Mouse (Mus musculus): Measurements from ENCODE around the gene Arhgef39. TPM values are rescaled to one million over a fixed set of nuclear protein-coding genes. Genes with fewer than 3 reads are reported as not detected.
A peak's percentile ranks its signal among the peaks of the same experiment; 100 is the strongest.

Gene Arhgef39
- total and polyA plus RNA-seq, 2 experiments from 2014 or later: 3.9 to 4.5 TPM

DNA sequence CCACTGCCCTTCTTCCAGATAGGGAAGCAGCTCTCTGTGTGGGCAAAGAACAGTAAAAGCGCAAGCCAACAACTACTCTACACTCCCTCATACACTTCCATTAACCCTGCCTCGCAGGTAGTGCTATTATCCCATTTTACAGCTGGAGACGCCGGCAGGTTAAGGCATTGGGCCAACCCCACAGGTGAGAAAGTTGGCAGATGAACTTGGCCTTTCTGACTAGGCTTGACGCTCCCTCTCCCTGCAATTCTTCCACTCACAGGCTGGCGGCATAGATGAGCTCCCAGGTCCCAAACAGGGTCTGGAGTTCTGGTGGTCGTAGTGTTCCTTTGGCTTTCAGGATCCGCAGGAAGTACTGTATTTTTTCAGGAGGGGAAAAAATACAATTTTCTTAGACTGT is 512 bp downstream of the Arhgef39 start:
- H3K27me3 ChIP-seq (ENCODE audit: insufficient read depth, low read length): no peaks in the 10 kb centered on the region
- H3K4me1 ChIP-seq (ENCODE audit: insufficient read depth): no peaks in the 10 kb centered on the region
- TF ChIP-seq CTCF (IDR thresholded peaks at IDR 0.05; ENCODE audit: low read depth): peak; percentile 57
- peak; percentile 39; the same call in 1 of the 2 replicates for ATAC-seq
- H3K4me2 ChIP-seq (ENCODE audit: low read depth): peak overlapping the region; percentile 83
- 11% methylated on average over 8 of the region's 8 CpGs for WGBS
- DNase-seq: peak; percentile 20
- H3K9me3 ChIP-seq (ENCODE audit: low read length): no peaks in the 10 kb centered on the region
- no peak overlapping the region for H3K27ac ChIP-seq (ENCODE audit: low read depth, low read length)
- H3K9ac ChIP-seq: peak overlapping the region; percentile 48
- peak overlapping the region; percentile 50 for H3K4me3 ChIP-seq (ENCODE audit: low read depth, low read length)
- H3K36me3 ChIP-seq (ENCODE audit: insufficient read depth): peaks cover 7% of the 10 kb centered on the region; the same call in 1 of the 2 replicates

DNA sequence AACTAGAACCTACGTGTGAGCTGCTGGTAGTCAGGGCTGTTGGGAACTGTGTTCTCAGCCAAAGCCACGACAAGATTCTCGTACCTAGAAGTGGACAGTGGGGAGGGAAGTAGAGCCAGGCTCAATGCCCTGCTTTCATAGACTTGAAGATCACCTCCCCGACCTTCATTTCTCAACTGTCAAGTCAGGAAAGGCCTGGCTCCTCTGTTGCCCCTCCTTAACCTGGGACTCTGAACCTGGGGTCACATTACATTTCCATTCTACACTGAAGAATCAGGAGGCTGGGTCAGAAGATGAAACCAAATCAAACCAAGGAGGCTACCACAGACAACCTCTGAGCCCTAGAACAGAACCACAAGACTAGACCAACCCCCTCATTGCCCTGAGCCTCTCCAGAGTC is 1.5 kb downstream of the Arhgef39 start:
- no peak for TF ChIP-seq CTCF (IDR thresholded peaks at IDR 0.05; ENCODE audit: low read depth)
- WGBS: 80% methylated on average over 4 of the region's 4 CpGs
- no peak overlapping the region for H3K4me2 ChIP-seq (ENCODE audit: low read depth)

DNA sequence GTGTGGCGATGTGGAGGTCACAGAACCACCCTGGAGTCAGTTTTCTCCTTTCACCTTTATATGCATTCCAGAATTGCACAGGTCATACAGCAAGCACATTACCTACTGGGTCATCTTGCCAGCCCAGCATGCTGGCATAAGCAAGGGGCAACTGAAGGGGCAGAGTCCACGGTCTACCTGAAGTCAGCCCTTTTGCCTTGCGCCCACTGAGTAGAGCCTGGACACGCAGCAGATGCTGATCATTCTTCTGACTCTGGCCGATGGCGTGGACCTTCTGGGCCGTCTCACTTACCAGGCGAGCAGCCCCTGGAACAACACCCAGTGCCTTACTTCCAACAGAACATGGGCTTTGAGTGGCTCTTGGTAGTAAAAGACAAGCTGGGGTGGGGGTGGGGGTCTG is 2.1 kb downstream of the Arhgef39 start:
- Histone ChIP-seq H3K4me3 (ENCODE audit: low read depth, low read length) (no peak overlapping the region), H3K4me2 (ENCODE audit: low read depth) (no peak overlapping the region), H3K9ac (no peak overlapping the region), H3K36me3 (ENCODE audit: insufficient read depth) (peaks cover 7% of the 10 kb centered on the region; the same call in 1 of the 2 replicates), H3K9me3 (ENCODE audit: low read length) (no peaks in the 10 kb centered on the region), H3K27ac (ENCODE audit: low read depth, low read length) (no peak overlapping the region), H3K4me1 (ENCODE audit: insufficient read depth) (no peaks in the 10 kb centered on the region), H3K27me3 (ENCODE audit: insufficient read depth, low read length) (no peaks in the 10 kb centered on the region)
- WGBS: 92% methylated on average over 8 of the region's 8 CpGs
- DNase-seq (no peak), ATAC-seq (no peak)
- no peak for TF ChIP-seq CTCF (IDR thresholded peaks at IDR 0.05; ENCODE audit: low read depth)

More for the DNA sequence above, 1.5 kb downstream of the Arhgef39 start:
- Histone ChIP-seq H3K27ac (ENCODE audit: low read depth, low read length) (no peak overlapping the region), H3K9me3 (ENCODE audit: low read length) (no peaks in the 10 kb centered on the region), H3K27me3 (ENCODE audit: insufficient read depth, low read length) (no peaks in the 10 kb centered on the region), H3K4me1 (ENCODE audit: insufficient read depth) (no peaks in the 10 kb centered on the region), H3K4me3 (ENCODE audit: low read depth, low read length) (no peak overlapping the region), H3K36me3 (ENCODE audit: insufficient read depth) (peaks cover 7% of the 10 kb centered on the region; the same call in 1 of the 2 replicates), H3K9ac (no peak overlapping the region)
- ATAC-seq (no peak), DNase-seq (no peak)

DNA sequence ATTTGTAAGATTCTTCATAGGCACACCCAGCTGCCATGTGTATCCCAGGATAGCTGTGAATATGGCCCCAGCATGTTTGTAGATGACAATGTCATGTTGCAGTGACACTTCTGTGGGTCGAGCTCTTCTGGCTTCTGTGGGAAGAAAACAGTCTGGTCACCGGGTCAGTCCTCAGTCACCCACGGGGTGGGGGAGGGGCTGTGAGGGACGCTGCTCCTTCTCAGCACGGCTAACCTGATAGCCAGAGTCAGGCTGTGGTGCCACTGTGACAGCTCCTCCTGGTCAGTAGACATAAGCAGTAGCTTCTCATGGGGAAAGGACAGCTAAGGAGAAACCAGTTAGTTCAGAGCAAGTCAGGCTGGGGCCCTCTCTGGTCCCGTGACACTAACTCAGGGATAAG is 2.9 kb downstream of the Arhgef39 start:
- DNase-seq: no peak
- no peak overlapping the region for H3K27ac ChIP-seq (ENCODE audit: low read depth, low read length)
- TF ChIP-seq CTCF (IDR thresholded peaks at IDR 0.05; ENCODE audit: low read depth): no peak
- no peak overlapping the region for H3K4me2 ChIP-seq (ENCODE audit: low read depth)
- H3K4me1 ChIP-seq (ENCODE audit: insufficient read depth): no peaks in the 10 kb centered on the region
- no peak for ATAC-seq
- no peaks in the 10 kb centered on the region for H3K27me3 ChIP-seq (ENCODE audit: insufficient read depth, low read length)
- H3K36me3 ChIP-seq (ENCODE audit: insufficient read depth): peaks cover 7% of the 10 kb centered on the region; the same call in 1 of the 2 replicates
- 42% methylated on average over 6 of the region's 6 CpGs for WGBS
- H3K9ac ChIP-seq: no peak overlapping the region
- H3K4me3 ChIP-seq (ENCODE audit: low read depth, low read length): no peak overlapping the region
- H3K9me3 ChIP-seq (ENCODE audit: low read length): no peaks in the 10 kb centered on the region

DNA sequence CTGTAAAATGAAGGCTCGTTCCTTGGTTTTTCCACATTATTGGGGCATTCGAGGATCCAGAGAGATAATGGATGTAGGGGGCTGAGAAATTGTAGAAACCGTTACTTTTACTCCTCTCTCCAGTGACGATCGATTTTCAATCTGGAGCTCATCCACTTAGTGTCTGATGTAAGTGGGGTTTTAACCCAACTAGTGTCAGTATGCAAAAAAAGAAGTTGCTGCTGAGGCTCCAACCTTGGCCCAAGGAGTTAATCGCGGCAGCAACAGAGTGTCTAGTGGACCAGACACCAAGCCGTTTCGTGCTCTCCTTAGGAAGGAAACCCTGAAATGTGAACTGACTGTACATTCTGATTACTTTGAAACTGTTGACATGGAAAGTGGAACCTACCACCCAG is 5.7 kb downstream of the Arhgef39 start:
- DNase-seq: no peak
- Histone ChIP-seq H3K9ac (peak overlapping the region; percentile 79), H3K27ac (ENCODE audit: low read depth, low read length) (peak overlapping the region; percentile 88), H3K4me1 (ENCODE audit: insufficient read depth) (no peaks in the 10 kb centered on the region), H3K9me3 (ENCODE audit: low read length) (no peaks in the 10 kb centered on the region), H3K36me3 (ENCODE audit: insufficient read depth) (peaks cover 7% of the 10 kb centered on the region; the same call in 1 of the 2 replicates), H3K27me3 (ENCODE audit: insufficient read depth, low read length) (no peaks in the 10 kb centered on the region), H3K4me3 (ENCODE audit: low read depth, low read length) (peak overlapping the region; percentile 63), H3K4me2 (ENCODE audit: low read depth) (peak overlapping the region; percentile 53)
- ATAC-seq: no peak
- under 1% methylated on average over 9 of the region's 9 CpGs for WGBS
- no peak for TF ChIP-seq CTCF (IDR thresholded peaks at IDR 0.05; ENCODE audit: low read depth)

DNA sequence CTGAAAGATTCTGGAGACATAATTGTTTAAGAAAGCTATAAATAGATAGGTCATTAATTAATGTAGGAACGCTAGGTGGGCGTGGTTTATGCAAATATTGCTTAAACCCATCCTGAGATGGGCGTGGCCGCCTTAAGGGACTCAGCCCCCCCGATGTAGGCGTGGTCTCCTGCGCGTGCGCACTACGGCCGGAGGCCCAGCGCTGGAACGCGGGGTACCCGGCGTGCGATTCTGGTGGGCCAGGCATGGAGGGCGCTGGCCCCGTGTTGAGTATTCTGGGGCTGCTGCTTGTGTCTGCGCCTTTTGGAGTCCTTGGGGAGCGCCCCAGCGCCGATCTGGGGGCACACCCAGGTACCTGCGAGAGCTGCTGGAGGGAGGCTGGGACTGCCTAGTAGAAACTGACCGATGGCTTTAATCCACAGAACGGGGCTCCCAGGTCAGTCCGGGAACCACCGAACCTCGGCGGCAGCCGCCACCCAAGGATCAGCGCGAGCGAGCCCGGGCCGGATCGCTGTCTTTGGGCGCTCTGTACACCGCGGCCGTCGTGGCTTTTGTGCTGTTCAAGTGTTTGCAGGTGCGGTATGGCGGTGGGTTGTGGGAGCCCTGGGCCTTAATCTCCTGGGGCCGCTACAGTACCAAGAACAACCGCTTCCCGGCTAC is 6.2 kb downstream of the Arhgef39 start:
- no peaks in the 10 kb centered on the region for H3K27me3 ChIP-seq (ENCODE audit: insufficient read depth, low read length)
- no peaks in the 10 kb centered on the region for H3K9me3 ChIP-seq (ENCODE audit: low read length)
- DNase-seq (peak; percentile 100), ATAC-seq (peak; percentile 90)
- H3K4me3 ChIP-seq (ENCODE audit: low read depth, low read length): peak overlapping the region; percentile 63
- peak; percentile 56 for TF ChIP-seq CTCF (IDR thresholded peaks at IDR 0.05; ENCODE audit: low read depth)
- peak overlapping the region; percentile 88 for H3K27ac ChIP-seq (ENCODE audit: low read depth, low read length)
- peak overlapping the region; percentile 79 for H3K9ac ChIP-seq
- WGBS: under 1% methylated on average over 47 of the region's 47 CpGs
- H3K36me3 ChIP-seq (ENCODE audit: insufficient read depth): peaks cover 7% of the 10 kb centered on the region; the same call in 1 of the 2 replicates
- peak overlapping the region; percentile 53 for H3K4me2 ChIP-seq (ENCODE audit: low read depth)
- no peaks in the 10 kb centered on the region for H3K4me1 ChIP-seq (ENCODE audit: insufficient read depth)

DNA sequence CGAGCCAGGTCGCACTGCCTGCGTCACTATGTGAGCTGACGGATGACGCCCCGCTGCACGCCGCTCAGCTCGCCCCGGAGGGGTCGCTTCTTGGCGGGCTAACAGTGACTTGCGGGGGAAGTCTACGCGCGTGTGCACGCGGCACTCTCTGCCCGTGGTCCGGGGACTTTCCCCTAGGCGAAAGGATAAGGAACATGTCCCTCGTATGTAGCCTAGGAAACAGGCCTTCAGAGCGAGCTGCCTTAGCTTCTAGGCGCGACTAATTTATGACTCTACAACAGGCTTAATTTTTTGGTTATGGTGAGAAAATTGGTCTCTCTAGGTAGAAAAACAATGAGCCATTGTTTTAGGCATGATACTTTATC is 6.7 kb downstream of the Arhgef39 start, which contains the start of gene Ccdc107:
Gene Ccdc107, plus strand, starts transcription at position 80 of the 365 bp plus-strand sequence.
- H3K4me2 ChIP-seq (ENCODE audit: low read depth): peak within 1 kb of the TSS; percentile 53
- peaks cover 7% of the 10 kb centered on the region; the same call in 1 of the 2 replicates for H3K36me3 ChIP-seq (ENCODE audit: insufficient read depth)
- DNase-seq (peak; percentile 97), ATAC-seq (peak; percentile 97)
- H3K9me3 ChIP-seq (ENCODE audit: low read length): no peaks in the 10 kb centered on the region
- H3K27me3 ChIP-seq (ENCODE audit: insufficient read depth, low read length): no peaks in the 10 kb centered on the region
- peak; percentile 31 for TF ChIP-seq CTCF (IDR thresholded peaks at IDR 0.05; ENCODE audit: low read depth)
- H3K4me3 ChIP-seq (ENCODE audit: low read depth, low read length): peak within 1 kb of the TSS; percentile 63
- H3K9ac ChIP-seq: peak within 1 kb of the TSS; percentile 79
- under 1% methylated on average over 25 of the region's 25 CpGs for WGBS
- peak within 1 kb of the TSS; percentile 88 for H3K27ac ChIP-seq (ENCODE audit: low read depth, low read length)
- no peaks in the 10 kb centered on the region for H3K4me1 ChIP-seq (ENCODE audit: insufficient read depth)
